Mouse (Mus musculus) ES-Bruce4 (cell line): ENCODE data around the gene Scimp. TPM values are rescaled to one million over a fixed set of nuclear protein-coding genes. Genes with fewer than 3 reads are reported as not detected.

Source experiments
- H3K27ac ChIP-seq: 2 replicates; pipeline ENCODE4 v1.5.1; 2012; ENCODE audit warnings: low read length, inconsistent platforms; ENCODE audit not compliant: insufficient read depth
- H3K27me3 ChIP-seq: 2 replicates; pipeline ENCODE4 v1.6.1; 2012; ENCODE audit warnings: mild to moderate bottlenecking, low read length, inconsistent platforms; ENCODE audit not compliant: control insufficient read depth, poor library complexity, insufficient read depth, severe bottlenecking
- H3K36me3 ChIP-seq: 2 replicates; pipeline ENCODE4 v1.6.1; 2012; ENCODE audit warnings: inconsistent platforms, mild to moderate bottlenecking, low read length, moderate library complexity; ENCODE audit not compliant: control insufficient read depth, poor library complexity, insufficient read depth, severe bottlenecking
- H3K4me1 ChIP-seq: one replicate; pipeline ENCODE4 v1.8.1; 2011; ENCODE audit warnings: low read length; ENCODE audit not compliant: control insufficient read depth, insufficient read depth
- H3K4me3 ChIP-seq: 2 replicates; pipeline ENCODE4 v1.5.1; 2011; ENCODE audit warnings: low read depth, mild to moderate bottlenecking, low read length
- H3K9ac ChIP-seq: 2 replicates; pipeline ENCODE4 v1.6.1; 2012; ENCODE audit warnings: low read depth, mild to moderate bottlenecking, inconsistent platforms; ENCODE audit not compliant: poor library complexity, severe bottlenecking
- H3K9me3 ChIP-seq: replicated peaks from 2 replicates; pipeline ENCODE4 v1.6.1; 2012; ENCODE audit warnings: mild to moderate bottlenecking, low read length, inconsistent platforms; ENCODE audit not compliant: control insufficient read depth, poor library complexity, insufficient read depth, severe bottlenecking
- CTCF ChIP-seq: IDR thresholded peaks from one replicate; pipeline ENCODE4 v1.8.1; 2011; ENCODE audit warnings: low read depth, low read length
- EP300 ChIP-seq: IDR thresholded peaks from 2 replicates; pipeline ENCODE4 v1.6.1; 2011; ENCODE audit warnings: low read depth, low read length; ENCODE audit not compliant: insufficient read depth
- POLR2A ChIP-seq: IDR thresholded peaks from one replicate; pipeline ENCODE4 v1.8.1; 2011; ENCODE audit warnings: low read length; ENCODE audit not compliant: insufficient read depth
- polyA plus RNA-seq: library from polyadenylated mRNA; stranded (reverse); fragments of >200 nt; gene quantifications from 2 replicates; pipeline ENCODE4 v1.2.4, GENCODE M21; 2011; ENCODE audit warnings: low read depth; ENCODE audit not compliant: missing spikeins, insufficient read depth, insufficient read length

Scimp gene
- not detected in 2 replicates for polyA plus RNA-seq

DNA sequence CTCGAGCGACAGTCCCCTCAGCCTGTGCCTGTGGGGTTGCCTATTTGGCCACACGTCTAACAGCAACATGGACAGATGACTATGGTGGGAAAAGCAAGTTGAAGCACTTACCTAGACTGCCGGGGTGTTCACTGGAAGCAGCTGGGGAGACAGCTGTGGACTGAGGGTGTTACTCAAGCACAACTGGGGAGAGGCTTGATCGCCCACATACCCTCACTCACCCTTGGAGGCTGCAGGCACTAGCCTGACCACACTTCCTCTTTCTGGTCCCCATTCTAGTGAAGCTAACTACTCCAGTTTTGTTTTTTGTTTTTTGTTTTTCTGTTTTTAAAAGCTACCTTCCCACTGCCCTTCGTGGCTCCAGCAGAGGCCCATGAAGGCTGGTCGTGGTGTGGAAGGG lies at the start of gene Scimp:
Scimp (minus strand) TSS at position 222 of the 400 bp plus-strand sequence.
- Histone ChIP-seq H3K9ac (no peak within 1 kb of the TSS), H3K9me3 (no peaks in the 10 kb centered on the region), H3K36me3 (no peaks in the 10 kb centered on the region), H3K4me3 (no peak within 1 kb of the TSS), H3K27me3 (no peaks in the 10 kb centered on the region), H3K27ac (no peak within 1 kb of the TSS), H3K4me1 (no peaks in the 10 kb centered on the region)
- TF ChIP-seq CTCF (no peak), EP300 (no peak), POLR2A (no peak)

- H3K27ac ChIP-seq, result no peak overlapping the region
- no peaks in the 10 kb centered on the region for H3K4me1 ChIP-seq
- no peaks in the 10 kb centered on the region for H3K36me3 ChIP-seq
- H3K9me3 ChIP-seq, result no peaks in the 10 kb centered on the region
- no peak for TF ChIP-seq CTCF
- TF ChIP-seq POLR2A, result no peak
- TF ChIP-seq EP300, result no peak
- H3K27me3 ChIP-seq, result no peaks in the 10 kb centered on the region
- H3K4me3 ChIP-seq, result no peak overlapping the region
- H3K9ac ChIP-seq, result no peak overlapping the region
Observed at GRCm38 (mm10) chr11:70860371-70860770, 48.0 kb upstream of the Scimp start.

DNA sequence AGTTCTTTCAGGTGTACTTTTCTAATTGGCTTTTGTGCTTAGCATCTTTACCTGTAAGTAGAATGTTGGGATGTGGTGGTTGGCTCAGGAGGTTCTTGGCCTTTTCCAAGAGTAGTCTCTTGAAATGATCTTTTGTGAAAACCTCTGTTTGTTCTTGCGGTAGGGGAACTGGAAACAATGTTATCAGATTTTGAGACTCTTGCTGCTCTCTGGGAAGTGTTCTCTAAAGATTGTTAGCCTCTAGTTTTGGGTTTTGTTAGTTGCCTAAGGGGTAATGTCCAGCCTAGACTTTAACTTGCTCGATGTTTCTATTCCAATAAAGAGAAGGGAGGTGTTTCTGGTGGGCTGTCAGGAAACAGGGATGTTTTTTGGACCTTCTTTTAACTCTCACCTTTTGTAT lies 33.6 kb upstream of the Scimp start:
- peak overlapping the region; percentile 91; the same call in 1 of the 2 replicates for H3K9ac ChIP-seq
- no peak overlapping the region for H3K27ac ChIP-seq
- H3K4me3 ChIP-seq, result no peak overlapping the region
- H3K4me1 ChIP-seq, result peaks cover 1% of the 10 kb centered on the region
- no peaks in the 10 kb centered on the region for H3K9me3 ChIP-seq
- H3K36me3 ChIP-seq, result no peaks in the 10 kb centered on the region
- TF ChIP-seq EP300 (no peak), POLR2A (no peak), CTCF (no peak)
- no peaks in the 10 kb centered on the region for H3K27me3 ChIP-seq

DNA sequence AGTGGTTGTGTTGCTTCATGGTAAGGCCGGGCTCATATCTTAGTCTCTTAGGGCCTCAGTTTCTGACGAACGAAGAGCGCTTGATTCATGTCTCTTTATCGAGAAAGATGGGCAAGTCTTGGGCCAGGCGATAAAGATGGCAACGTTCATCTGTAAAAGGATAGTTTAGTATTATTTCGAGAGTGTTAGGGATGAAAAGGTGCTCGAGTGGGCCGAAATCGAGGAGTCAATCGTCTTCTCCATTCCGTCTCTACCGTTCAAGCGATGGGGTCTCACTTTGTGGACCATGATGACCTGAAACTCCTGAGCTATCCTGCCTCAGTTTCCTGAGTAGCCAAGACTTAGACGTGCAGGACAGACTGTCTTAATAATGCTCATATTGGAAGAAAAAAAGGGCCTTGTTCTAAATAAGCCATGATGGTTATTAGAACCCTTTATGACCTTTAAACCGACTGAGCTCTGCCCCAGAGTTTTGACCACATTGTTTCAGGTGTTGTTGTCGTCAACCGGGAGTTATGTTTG lies 33.1 kb upstream of the Scimp start:
- peaks cover 1% of the 10 kb centered on the region for H3K4me1 ChIP-seq
- no peak overlapping the region for H3K27ac ChIP-seq
- H3K36me3 ChIP-seq, result no peaks in the 10 kb centered on the region
- no peaks in the 10 kb centered on the region for H3K27me3 ChIP-seq
- peak overlapping the region; percentile 87 for H3K4me3 ChIP-seq
- H3K9ac ChIP-seq, result peak overlapping the region; percentile 91
- TF ChIP-seq CTCF (no peak), POLR2A (no peak), EP300 (no peak)
- H3K9me3 ChIP-seq, result no peaks in the 10 kb centered on the region

GRCm38 (mm10) chr11:70844559-70845456 lies 32.4 kb upstream of the Scimp start, which contains the start of gene Rabep1:
Rabep1 (plus strand) TSS chr11:70844778.
- Histone ChIP-seq H3K27ac (no peak within 1 kb of the TSS), H3K9ac (peak within 1 kb of the TSS; percentile 91), H3K27me3 (no peaks in the 10 kb centered on the region), H3K36me3 (no peaks in the 10 kb centered on the region), H3K9me3 (no peaks in the 10 kb centered on the region), H3K4me1 (peaks cover 1% of the 10 kb centered on the region), H3K4me3 (peak within 1 kb of the TSS; percentile 87)
- TF ChIP-seq CTCF, result no peak
- peak; percentile 52; the same call in 1 of the 2 replicates for TF ChIP-seq EP300
- peak; percentile 18 for TF ChIP-seq POLR2A
